Mouse (Mus musculus): Measurements from ENCODE around the gene Bckdk. TPM values are rescaled to one million over a fixed set of nuclear protein-coding genes. Genes with fewer than 3 reads are reported as not detected.

Bckdk gene
- total and polyA plus RNA-seq, 3 experiments = 32.6 to 126 TPM; not detected in 1

DNA sequence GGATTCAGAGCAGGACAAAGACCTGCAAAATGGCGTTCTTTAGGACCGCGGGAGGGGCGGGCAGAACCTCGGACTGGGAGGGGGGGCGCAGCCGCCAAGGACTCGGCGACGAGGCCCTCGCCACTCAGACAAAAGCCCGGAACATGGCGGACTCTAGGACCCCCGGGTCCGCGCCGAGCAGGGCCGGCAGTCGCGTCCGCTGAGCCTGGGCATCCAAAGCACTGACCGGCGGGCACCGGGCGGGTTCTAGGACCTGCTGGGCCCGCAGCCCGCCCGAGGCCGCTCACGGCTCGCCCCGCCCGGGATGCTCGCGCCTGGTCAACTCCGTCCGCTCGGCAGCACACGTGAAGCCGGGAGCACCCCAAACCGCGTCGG lies 28.3 kb upstream of the Bckdk start (continued):
- no peak for TF ChIP-seq JUND (IDR thresholded peaks at IDR 0.05; ENCODE audit: low read depth, low read length)
- TF ChIP-seq CHD2 (IDR thresholded peaks at IDR 0.05; ENCODE audit: low read length) = no peak

- Histone ChIP-seq H3K36me3 (ENCODE audit: control insufficient read depth in 1 of 2, insufficient read depth in 2 of 2, low read length in 2 of 2) (peaks cover 0 to 18% of the 10 kb centered on the region in 2 experiments), H3K27me3 (ENCODE audit: control insufficient read depth in 1 of 2, insufficient read depth in 2 of 2, low read length in 2 of 2) (no peaks in the 10 kb centered on the region), H3K79me2 (ENCODE audit: control insufficient read depth, insufficient read depth, low read length, poor library complexity) (peaks cover 61% of the 10 kb centered on the region), H3K9me3 (replicated peaks; ENCODE audit: insufficient read depth, low read length) (no peaks in the 10 kb centered on the region), H3K27ac (ENCODE audit: control insufficient read depth, low read depth, low read length) (peak within 1 kb of the TSS; percentile 85), H3K9ac (ENCODE audit: control insufficient read depth, low read depth, low read length, poor library complexity, severe bottlenecking) (peak within 1 kb of the TSS; percentile 90), H3K4me1 (ENCODE audit: control insufficient read depth in 1 of 2, insufficient read depth in 2 of 2, low read length in 2 of 2) (peaks cover 0 to 16% of the 10 kb centered on the region in 2 experiments; a peak in 3 of 4 replicates), H3K4me3 (ENCODE audit: control insufficient read depth in 1 of 2, insufficient read depth in 1 of 2, low read depth in 2 of 2, low read length in 2 of 2) (peak within 1 kb of the TSS; percentile 81 to 86)
- DNase-seq (ENCODE audit: low read depth, low spot score) = peak; percentile 94
- TF ChIP-seq ZC3H11A (IDR thresholded peaks at IDR 0.05; ENCODE audit: low read depth, low read length) (no peak), POLR2A (IDR thresholded peaks at IDR 0.05; ENCODE audit: control insufficient read depth in 1 of 2, insufficient read depth in 1 of 2, low read depth in 1 of 2, low read length in 2 of 2, poor library complexity in 1 of 2) (peak; percentile 36 to 69; a peak in 3 of 4 replicates), MAX (IDR thresholded peaks at IDR 0.05; ENCODE audit: low read length) (0 out of 2 replicates have a peak, but pooled peaks have one; percentile 12), BHLHE40 (IDR thresholded peaks at IDR 0.05; ENCODE audit: borderline replicate concordance, low read depth, low read length) (no peak), ELF1 (IDR thresholded peaks at IDR 0.05; ENCODE audit: low read depth, low read length) (peak; percentile 85), ETS1 (IDR thresholded peaks at IDR 0.05; ENCODE audit: low read depth, low read length) (no peak), MAFK (IDR thresholded peaks at IDR 0.05; ENCODE audit: borderline replicate concordance, low read depth, low read length) (no peak), KAT2A (conservative IDR thresholded peaks at IDR 0.05; ENCODE audit: low read depth, low read length) (peak; percentile 46; the same call in 1 of the 2 replicates), ZKSCAN1 (IDR thresholded peaks at IDR 0.05; ENCODE audit: low read depth, low read length) (no peak), UBTF (IDR thresholded peaks at IDR 0.05; ENCODE audit: borderline replicate concordance, insufficient read depth, low read depth, low read length) (no peak), MXI1 (IDR thresholded peaks at IDR 0.05; ENCODE audit: low read depth, low read length) (peak; percentile 23; the same call in 1 of the 2 replicates), NELFE (IDR thresholded peaks at IDR 0.05; ENCODE audit: low read depth, low read length) (peak; percentile 59), TCF12 (IDR thresholded peaks at IDR 0.05; ENCODE audit: low read depth, low read length) (peak; percentile 49), SIN3A (IDR thresholded peaks at IDR 0.05; ENCODE audit: low read length) (peak; percentile 72; the same call in 1 of the 2 replicates), CTCF (IDR thresholded peaks at IDR 0.05 in 2 of 3, conservative IDR thresholded peaks at IDR 0.05 in 1 of 3; ENCODE audit: control insufficient read depth in 1 of 3, insufficient read depth in 1 of 3, low read depth in 2 of 3, low read length in 3 of 3, poor library complexity in 1 of 3, severe bottlenecking in 1 of 3) (no peak)
Observed at GRCm38 (mm10) chr7:127876041-127876466, 27.8 kb upstream of the Bckdk start, which contains the start of gene Zfp646. Gene Zfp646, plus strand, starts transcription at chr7:127876221.
